Mouse (Mus musculus) spleen, postnatal 4 days (tissue): ENCODE data around the gene Sh3bp5l.
A peak's percentile ranks its signal among the peaks of the same experiment; 100 is the strongest.
"Not testable (repeated sequence)": the region's sequence is repeated elsewhere in the genome, so short reads cannot be mapped to it uniquely, and the experiment has no call there.

Experiments
- DNase-seq, 2 experiments: peaks; one replicate each; pipeline ENCODE4 v3.0.0; 2022; ENCODE audit warnings: low spot score in 2 of 2

Gene Sh3bp5l

DNA sequence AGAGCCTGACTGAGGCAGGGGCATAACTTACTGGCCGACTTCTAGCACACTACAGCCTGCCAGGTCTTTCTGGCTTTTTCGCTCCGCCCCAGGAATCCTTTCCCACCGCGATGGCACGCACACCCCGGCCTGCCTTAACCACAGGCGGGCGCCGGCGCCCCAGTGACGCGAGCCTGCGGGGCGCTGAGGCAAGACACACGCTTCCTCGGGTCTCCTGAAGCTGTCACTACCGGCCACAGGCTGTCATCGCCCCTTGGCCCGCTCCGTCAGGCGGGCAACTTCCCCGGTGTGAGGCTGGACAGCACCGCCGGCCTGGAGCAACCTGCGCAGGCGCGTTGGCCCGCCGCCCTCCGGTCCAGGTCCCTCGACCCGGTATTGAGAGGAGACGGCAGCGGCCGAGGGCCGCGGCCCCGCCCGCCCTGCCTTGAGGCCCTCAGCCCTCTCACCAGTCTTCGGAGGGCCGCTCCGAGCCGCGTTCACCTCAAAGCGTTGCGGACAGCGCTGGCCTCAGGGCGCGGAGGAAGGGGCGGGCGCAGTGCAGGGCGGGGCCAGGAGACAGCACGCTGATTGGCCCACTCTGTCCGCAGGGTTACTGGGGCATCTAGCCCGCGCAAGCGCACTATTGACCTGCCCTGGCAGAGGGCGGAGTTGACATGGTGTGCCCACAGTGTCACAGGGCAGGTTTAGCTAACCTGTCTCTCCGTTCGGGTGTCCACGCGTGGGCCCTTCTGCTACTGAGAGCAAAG, 7.5 kb upstream of the Sh3bp5l start:
- DNase-seq, result peak; percentile 99

- DNase-seq, result no peak
Observed at GRCm38 (mm10) chr11:58323570-58324340, 6.8 kb upstream of the Sh3bp5l start.

GRCm38 (mm10) chr11:58324614-58325229, 5.8 kb upstream of the Sh3bp5l start:
- no peak for DNase-seq

- no peak for DNase-seq
Observed at GRCm38 (mm10) chr11:58326781-58327180, 3.7 kb upstream of the Sh3bp5l start.

DNA sequence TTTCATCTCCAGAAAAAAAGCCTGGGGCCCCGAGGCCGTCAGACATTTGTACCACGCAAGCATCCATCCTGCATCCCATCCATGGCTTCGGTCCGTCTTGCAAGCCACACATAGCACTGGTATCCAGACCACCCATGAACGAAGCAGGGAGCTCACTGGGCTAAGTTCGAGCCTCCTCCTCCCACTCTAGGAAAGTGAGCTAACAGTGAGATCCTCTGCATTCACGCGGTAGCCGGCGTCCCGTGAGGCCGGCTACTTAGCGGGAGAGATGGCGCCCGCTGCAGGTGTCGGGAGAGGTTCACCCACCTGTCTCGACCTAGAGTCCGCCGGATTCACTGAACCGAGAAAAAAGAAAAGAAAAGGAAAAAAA, 633 bp upstream of the Sh3bp5l start:
- DNase-seq, result no peak

DNA sequence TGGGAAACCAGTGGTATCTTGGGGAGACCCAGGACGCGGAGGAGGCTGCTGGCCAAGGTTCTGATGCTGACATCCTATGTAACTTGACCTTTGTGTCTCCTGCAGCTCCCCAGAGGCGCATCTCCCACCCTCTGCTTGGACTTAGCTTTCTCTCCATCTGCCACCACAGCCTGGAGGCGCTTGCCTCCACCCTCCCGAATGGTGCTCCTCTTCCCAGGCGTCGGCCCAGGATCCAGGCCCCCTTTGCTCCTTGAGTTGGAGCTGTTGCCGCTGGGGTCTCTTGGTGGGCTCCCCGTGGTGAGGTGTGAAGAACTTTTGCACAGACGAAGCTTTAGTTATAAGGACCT, 598 bp downstream of the Sh3bp5l start:
- no peak for DNase-seq

DNA sequence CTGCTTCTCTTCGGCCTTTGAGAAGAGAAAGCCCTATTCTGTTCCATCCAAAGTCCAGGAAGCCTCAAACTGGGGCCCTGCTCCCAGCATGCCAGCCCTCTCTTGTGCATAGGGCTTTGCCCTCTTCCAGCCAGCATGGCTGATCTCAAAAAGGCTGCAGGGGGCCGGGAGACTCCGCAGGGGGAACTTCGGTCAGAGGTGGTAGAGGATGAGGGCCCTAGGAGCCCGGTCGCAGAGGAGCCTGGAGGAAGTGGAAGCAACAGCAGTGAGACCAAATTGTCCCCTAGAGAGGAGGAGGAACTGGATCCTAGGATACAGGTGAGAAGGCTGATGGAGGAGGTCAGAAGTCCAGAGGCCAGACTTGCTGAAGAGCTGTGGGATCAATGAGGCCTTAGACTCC, 1.0 kb downstream of the Sh3bp5l start:
- no peak for DNase-seq

GRCm38 (mm10) chr11:58334746-58335145, 4.2 kb downstream of the Sh3bp5l start:
- no peak for DNase-seq

DNA sequence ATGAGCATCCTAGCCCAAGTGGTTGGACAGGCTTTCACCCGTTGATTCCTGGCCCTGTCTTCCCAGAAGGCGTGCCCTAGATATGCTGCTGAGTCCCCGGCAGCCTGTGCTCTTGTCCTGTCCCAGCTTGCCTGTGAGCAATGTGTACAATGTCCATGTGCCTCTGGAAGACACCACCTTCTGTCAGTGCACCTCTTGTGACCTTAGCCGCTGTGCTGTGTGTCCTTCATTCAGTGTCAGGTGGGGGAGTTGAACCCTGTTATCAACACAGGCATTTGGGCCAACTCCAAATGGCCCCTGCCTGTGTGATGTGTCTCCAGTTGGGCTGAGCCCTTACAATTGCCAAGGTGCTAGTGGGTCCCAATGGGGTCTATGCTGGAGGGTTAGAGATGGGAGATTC, 16.2 kb downstream of the Sh3bp5l start:
- no peak for DNase-seq

DNA sequence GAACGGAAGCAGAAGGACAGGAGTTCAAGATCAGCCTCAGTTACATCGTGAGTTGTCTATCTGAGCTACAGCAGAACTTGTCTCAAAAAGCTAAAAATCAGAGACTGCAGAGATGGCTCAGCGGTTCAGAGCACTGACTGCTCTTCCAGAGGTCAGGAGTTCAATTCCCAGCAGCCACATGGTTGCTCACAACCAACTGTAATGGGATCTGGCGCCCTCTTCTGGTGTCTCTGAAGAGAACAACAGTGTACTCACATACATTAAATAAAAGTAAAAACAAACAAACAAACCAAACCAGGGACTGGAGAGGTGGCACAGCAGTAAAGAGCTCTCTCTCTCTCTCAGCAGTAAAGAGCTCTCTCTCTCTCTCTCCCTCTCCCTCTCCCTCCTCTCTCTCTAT, 20.1 kb downstream of the Sh3bp5l start:
- peak in 1 of 2 experiments; percentile 67 for DNase-seq

DNA sequence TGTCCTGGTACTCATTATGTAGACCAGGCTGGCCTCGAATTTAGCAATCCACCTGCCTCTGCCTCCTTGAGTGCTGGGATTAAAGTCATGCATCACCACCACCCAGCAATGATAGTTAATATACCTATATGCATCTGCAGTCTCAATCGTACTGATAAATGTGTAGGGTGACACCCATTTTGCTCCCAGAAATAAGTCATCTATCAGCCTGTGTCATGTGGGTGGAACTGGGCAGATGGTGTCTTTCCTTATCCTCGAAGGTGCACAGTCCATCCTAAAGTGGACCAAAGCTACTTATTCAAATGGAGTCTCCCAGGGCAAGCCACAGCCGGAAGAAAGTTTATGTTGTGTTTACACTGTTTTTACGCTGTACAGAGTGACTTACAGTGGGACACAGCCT, 20.7 kb downstream of the Sh3bp5l start:
- DNase-seq, result peak in 1 of 2 experiments; percentile 49

GRCm38 (mm10) chr11:58352681-58353548, 22.4 kb downstream of the Sh3bp5l start:
- DNase-seq, result peak; percentile 59 to 69

GRCm38 (mm10) chr11:58353709-58354108, 23.2 kb downstream of the Sh3bp5l start:
- peak in 1 of 2 experiments; percentile 56 for DNase-seq

- DNase-seq, result peak in 1 of 2 experiments; percentile 59
Observed at GRCm38 (mm10) chr11:58354476-58354875, 24.0 kb downstream of the Sh3bp5l start.

GRCm38 (mm10) chr11:58354927-58355326, 24.4 kb downstream of the Sh3bp5l start:
- DNase-seq, result peak in 1 of 2 experiments; percentile 56

DNA sequence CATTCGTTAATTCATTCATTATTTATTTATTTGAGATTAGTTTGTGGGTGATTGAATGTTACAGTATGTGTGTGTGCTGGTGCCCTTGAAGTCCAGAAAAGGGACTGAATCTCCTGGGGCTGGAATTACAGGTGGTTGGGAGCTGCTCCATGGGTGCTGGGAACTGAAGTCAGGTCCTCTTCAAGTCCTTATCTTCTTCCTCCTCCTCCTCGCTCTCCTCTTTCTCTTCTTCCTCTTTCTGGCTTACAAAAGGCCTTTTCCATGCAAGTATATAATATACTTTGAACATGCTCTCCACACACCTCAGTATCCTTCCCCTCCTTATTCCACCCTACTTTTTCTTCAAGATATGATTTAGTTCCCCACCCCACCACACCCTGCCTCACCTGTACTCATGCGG, 26.5 kb downstream of the Sh3bp5l start:
- no peak for DNase-seq

GRCm38 (mm10) chr11:58357844-58358534, 27.5 kb downstream of the Sh3bp5l start:
- DNase-seq, result peak in 1 of 2 experiments; percentile 59

DNA sequence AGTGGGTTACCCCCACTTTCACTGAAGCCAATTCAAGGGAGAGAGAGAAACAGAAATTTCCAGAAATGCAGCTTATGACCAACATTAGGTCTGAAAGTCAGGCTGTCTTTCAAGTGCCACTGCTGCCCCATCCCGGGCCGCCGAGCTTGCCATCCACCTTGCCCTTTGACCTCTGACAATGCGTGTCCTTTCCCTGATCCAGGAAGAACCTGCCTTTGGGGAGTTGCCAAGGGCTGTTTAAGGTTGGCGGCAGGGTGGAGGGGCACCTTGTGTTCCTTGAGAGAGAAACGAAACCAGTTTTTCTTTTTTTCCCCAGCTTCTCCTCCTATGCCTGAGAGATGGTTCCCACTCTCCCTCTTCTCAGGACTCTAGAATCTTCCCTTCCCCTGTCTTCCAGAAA, 32.0 kb downstream of the Sh3bp5l start:
- DNase-seq, result not testable (repeated sequence)

- no peak for DNase-seq
Observed at GRCm38 (mm10) chr11:58364454-58364853, 33.9 kb downstream of the Sh3bp5l start.

GRCm38 (mm10) chr11:58366191-58366590, 35.7 kb downstream of the Sh3bp5l start:
- not testable (repeated sequence) for DNase-seq

DNA sequence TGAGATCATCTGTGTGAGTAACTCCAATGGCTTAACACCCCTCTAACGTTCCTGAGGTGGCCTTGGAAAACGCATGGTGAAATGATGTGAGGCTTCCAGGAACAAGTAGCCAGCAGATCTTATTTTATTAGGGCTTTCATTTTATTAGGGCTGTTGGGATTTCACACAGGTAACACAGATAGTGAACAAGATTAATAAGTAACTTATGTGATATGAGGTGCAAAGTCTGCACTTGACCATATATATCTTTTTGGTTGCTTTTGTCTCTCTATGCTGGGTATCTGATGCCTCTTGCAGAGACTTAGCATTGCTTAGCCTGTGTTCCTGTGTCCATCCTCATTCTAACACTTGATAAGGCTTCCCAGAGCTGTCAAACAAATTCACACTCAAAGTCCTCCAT, 46.7 kb downstream of the Sh3bp5l start:
- no peak for DNase-seq
